Mouse (Mus musculus) liver, adult 2 months (tissue): ENCODE measurements around the gene Cyp2g1.

ENCODE experiments used
- CTCF ChIP-seq: fragments of 200-500 bp; IDR thresholded peaks from 2 replicates; pipeline ENCODE4 v1.5.1; 2011; ENCODE audit warnings: low read depth, low read length, control low read depth
- POLR2A ChIP-seq: fragments of 200-500 bp; IDR thresholded peaks from 2 replicates; pipeline ENCODE4 v1.6.1; 2011; ENCODE audit warnings: low read length, control low read depth; ENCODE audit not compliant: insufficient read depth; ENCODE audit errors: extremely low read depth

- no peak for TF ChIP-seq CTCF
- no peak for TF ChIP-seq POLR2A
These were observed 35.7 kb upstream of the Cyp2g1 start for GRCm38 (mm10) chr7:26772866-26773586.
